26 mouse cellular contexts compared by ENCODE assay signal in genomic region chr13:3947267-3947666, GRCm38 (mm10). TPM values are rescaled to one million over a fixed set of nuclear protein-coding genes. Genes with fewer than 3 reads are reported as not detected.
"Had no signal": no experiment of that assay in that cellular context is flagged by ENCODE, and none has a peak within 500 bp of the region (broad histone marks: within the 10 kb centered on the region; RNA-seq: fewer than 3 reads in every experiment).

No protein-coding gene starts in this region.

- H3K9me3 ChIP-seq: midbrain, embryonic 12.5 days; neural tube, embryonic 13.5 days; neural tube, embryonic 15.5 days; stomach, embryonic 15.5 days had no signal

- DNase-seq: lung, adult 18-20 months; lung, embryonic 14.5 days; lung, postnatal 10 days; lung, postnatal 4 days; midbrain, embryonic 14.5 days; retina, postnatal 1 day; right cerebral cortex, adult 18-20 months; right cerebral cortex, postnatal 14 days; thymus, adult 2 months; thymus, postnatal 25 days; thymus, postnatal 4 days had no signal

- H3K4me3 ChIP-seq: midbrain, embryonic 10.5 days; midbrain, embryonic 12.5 days; myocyte; neural tube, embryonic 13.5 days; neural tube, embryonic 15.5 days; stomach, embryonic 15.5 days had no signal

- H3K4me1 ChIP-seq: midbrain, embryonic 10.5 days; midbrain, embryonic 12.5 days; neural tube, embryonic 13.5 days; neural tube, embryonic 15.5 days; stomach, embryonic 15.5 days had no signal

- H3K4me2 ChIP-seq: lung, embryonic 14.5 days; midbrain, embryonic 12.5 days; neural tube, embryonic 13.5 days; neural tube, embryonic 15.5 days; stomach, embryonic 15.5 days had no signal

- H3K27ac ChIP-seq: midbrain, embryonic 10.5 days; midbrain, embryonic 12.5 days; neural tube, embryonic 13.5 days; neural tube, embryonic 15.5 days; stomach, embryonic 15.5 days; stomach, postnatal 0 days had no signal

- H3K9ac ChIP-seq: lung, embryonic 14.5 days; midbrain, embryonic 12.5 days; neural tube, embryonic 13.5 days; neural tube, embryonic 15.5 days; stomach, embryonic 15.5 days had no signal

- ATAC-seq: midbrain, embryonic 16.5 days had no signal

- H3K27me3 ChIP-seq: midbrain, embryonic 12.5 days; neural tube, embryonic 13.5 days; neural tube, embryonic 15.5 days; stomach, embryonic 15.5 days had no signal

- H3K36me3 ChIP-seq: midbrain, embryonic 10.5 days; midbrain, embryonic 12.5 days; neural tube, embryonic 13.5 days; neural tube, embryonic 15.5 days; stomach, embryonic 15.5 days had no signal

RNA-seq across cellular contexts. Expression of gene Ucn3, which starts 2.1 kb away (rescaled TPM):
- total RNA-seq: megakaryocyte-erythroid progenitor cell, adult 5-6 weeks had no signal
- polyA plus RNA-seq: liver, embryonic 16.5 days; lung, embryonic 14.5 days; lung, embryonic 16.5 days; midbrain, embryonic 10.5 days; midbrain, embryonic 12.5 days; midbrain, embryonic 14.5 days; myocyte; neural tube, embryonic 11.5 days; neural tube, embryonic 13.5 days; neural tube, embryonic 15.5 days; spleen, adult 2 months; stomach, embryonic 15.5 days; stomach, postnatal 0 days; testis, adult 2 months; urinary bladder, adult 2 months had no signal

RNA-seq across cellular contexts. Expression of gene Tubal3, which starts 29.2 kb away (rescaled TPM):
- total RNA-seq: megakaryocyte-erythroid progenitor cell, adult 5-6 weeks had no signal
- polyA plus RNA-seq: lung, embryonic 14.5 days; lung, embryonic 16.5 days; midbrain, embryonic 10.5 days; midbrain, embryonic 12.5 days; midbrain, embryonic 14.5 days; midbrain, embryonic 16.5 days; myocyte; neural tube, embryonic 11.5 days; neural tube, embryonic 13.5 days; neural tube, embryonic 15.5 days; spleen, adult 2 months; stomach, postnatal 0 days; thymus, adult 2 months; urinary bladder, adult 2 months had no signal
